Mouse (Mus musculus): Measurements from ENCODE around the gene Csn3.

Gene Csn3

DNA sequence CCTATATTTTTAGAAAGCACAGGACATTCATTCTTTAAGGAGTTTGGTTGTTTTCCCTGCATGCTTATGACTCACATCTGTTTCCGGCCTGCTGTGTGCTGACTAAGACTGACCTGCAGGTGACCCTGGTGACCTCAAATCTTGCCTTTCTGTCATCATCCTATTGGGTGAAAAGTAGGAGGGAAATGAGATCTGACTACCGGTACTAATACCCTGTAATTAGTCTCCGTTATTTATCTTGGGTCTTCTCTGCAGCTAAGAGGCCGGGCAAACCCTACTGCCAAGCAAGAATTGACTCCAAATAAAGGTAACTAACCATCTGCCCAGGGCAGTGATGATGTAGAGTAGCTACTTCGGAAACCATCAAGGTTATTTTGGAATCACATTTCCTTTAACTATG is at the start of gene Csn3:
Gene Csn3, plus strand, starts transcription at position 208 of the 400 bp plus-strand sequence.
- no peak for DNase-seq (ENCODE audit: low read depth, low spot score)

DNA sequence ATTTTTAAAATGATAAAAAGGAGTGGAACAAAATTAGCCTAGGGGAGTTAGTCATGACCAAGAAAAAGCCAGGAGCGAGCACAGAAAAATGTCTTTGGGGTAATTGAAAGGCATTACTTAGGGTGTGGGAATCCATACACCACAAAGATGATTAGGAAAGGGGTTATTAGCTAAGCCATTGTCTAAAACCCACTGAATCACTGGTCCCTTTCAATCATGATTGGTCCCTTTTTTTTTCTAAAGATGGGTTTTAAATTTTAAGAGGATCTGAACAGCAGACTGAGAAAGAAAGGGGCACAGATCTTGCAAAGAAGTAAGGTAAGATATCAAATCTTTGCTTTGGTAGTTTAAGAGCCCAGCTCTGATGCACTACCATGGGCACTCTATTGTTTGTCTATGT is 40.6 kb upstream of the Csn3 start, which contains the start of gene Odam:
Gene Odam, plus strand, starts transcription at position 301 of the 400 bp plus-strand sequence.
- DNase-seq (ENCODE audit: low read depth, low spot score): no peak

DNA sequence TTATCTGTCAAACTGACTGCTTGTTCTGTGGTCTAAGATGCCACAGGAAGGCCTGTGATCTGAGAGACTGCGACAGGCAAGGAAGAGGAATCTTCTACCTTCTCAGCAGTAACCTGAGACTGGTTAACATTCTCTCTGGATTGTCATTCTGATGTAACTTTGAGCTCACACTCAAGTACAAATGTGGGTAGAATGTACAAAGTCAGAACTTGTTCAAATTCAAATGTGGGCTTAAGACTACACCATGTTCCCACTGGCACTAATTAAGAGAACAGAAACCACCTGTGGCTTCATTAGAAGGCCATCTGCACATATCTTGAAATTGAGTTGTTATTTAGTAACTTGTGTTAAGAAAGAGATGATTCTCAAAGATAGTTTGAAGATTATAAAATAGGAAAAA is 6.2 kb downstream of the Csn3 start:
- no peak for DNase-seq (ENCODE audit: low read depth, low spot score)

DNA sequence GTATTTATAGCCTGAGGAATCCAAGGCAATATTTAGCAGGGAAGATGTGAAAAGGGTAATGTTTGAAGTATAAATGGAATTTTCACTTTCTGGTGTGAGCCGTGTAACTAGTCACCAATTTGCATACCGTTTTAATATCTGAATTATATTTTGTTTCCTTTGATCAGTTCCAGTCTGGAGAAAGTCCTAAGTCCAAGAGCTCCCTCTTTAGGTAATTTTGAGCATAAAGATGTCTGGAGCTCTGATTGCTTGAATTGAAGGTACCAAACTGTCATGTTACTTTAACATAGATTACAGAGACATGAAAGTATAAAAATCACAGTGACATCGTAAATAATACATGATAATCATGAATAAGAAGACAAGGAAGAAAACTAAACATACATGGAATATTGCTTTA is 15.4 kb downstream of the Csn3 start:
- no peak for DNase-seq (ENCODE audit: low read depth, low spot score)

DNA sequence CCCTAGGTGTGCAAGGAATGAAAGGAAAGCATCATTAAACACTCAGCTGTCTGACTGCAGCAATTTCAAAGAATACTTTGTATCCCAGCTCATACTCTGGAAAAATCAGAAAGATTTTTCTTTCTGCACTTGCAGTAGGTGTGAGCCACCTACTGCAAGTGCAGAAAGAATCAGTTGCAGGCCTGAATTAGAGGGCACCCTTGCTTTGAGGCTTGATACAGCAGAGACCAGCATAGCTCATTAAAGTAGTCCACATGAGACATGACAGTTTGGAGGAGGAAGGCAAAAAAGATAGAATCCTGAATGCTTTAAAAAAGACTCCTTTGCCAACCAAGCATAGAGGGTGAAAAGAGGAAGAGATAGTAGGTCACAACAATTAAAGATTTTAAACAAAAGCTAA is 17.1 kb downstream of the Csn3 start:
- DNase-seq (ENCODE audit: low read depth, low spot score): no peak

DNA sequence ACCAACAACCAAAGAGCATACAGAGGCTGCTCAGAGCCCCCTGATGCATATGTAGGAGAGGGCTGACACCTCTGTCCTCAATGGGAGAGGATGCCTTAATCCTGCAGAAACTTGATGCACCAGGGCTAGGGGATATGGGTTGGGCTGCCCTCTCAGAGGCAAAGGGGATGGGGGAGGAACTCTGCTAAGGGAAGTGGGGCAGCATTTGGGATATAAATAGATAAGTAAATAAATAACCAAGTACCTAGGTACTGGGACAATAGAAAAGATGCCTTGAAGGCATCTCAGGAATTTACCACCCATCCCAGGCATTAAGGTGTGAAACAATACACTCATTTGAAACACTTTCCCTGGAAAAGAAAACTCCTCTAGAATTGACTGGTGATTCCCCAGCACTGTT is 26.5 kb downstream of the Csn3 start:
- no peak for DNase-seq (ENCODE audit: low read depth, low spot score)

DNA sequence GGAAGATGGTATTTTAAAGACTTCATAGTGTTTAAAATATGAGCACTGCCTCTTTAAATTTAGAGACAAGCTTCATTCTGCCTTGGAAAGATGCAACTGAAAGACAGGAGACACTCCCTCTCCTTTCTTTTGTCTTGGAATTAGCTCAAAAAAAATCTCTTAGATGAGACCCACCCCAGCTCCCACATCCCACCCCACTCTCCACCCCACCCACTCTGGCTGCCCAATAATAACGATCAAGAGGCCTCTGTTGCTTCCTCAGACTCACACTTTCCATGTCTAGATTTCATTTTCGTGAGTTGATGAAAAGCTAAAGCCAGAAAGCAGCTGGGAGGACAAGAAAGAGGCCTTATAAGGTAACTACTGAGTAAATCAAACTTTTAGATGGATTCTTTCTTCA is 43.8 kb downstream of the Csn3 start, which contains the start of the genes 2310003L06Rik and Gm28434:
Gene 2310003L06Rik, plus strand, starts transcription at position 259 of the 400 bp plus-strand sequence.
Gene Gm28434, plus strand, starts transcription at position 317 of the 400 bp plus-strand sequence.
- DNase-seq (ENCODE audit: low read depth, low spot score): no peak

DNA sequence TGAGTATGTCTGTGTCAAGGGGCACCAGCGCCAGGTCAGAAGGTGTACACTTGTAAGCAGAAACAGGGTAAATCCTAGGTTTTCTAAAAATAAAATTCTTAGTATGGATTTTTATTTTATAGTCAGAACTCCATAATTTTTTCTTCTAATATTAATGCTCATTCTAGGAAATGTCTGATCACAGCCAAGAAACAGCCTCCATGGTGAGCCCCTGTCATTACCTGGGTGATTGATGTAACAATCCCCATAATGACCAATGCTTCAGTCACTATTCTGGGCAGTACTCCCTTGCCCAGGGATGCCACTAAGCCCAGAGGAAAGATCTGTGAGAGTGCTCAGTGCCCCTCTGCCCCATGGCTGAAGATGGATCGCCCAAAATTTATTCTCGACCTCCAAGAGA is 53.8 kb downstream of the Csn3 start, which contains the start of gene Cabs1:
Gene Cabs1, plus strand, starts transcription at position 301 of the 400 bp plus-strand sequence.
- no peak for DNase-seq (ENCODE audit: low read depth, low spot score)
